ENCODE assay signal across 8 mouse cellular contexts in genomic region chr13:28950266-28950622, GRCm38 (mm10). TPM values are rescaled to one million over a fixed set of nuclear protein-coding genes. Genes with fewer than 3 reads are reported as not detected.
DNase-seq lines count a peak whose midpoint lies in the region; ATAC-seq and TF ChIP-seq lines count a peak whose summit lies in the region.

No protein-coding gene starts in this region.

- H3K4me3 ChIP-seq in lung, embryonic 15.5 days, result peak overlapping the region; percentile 89
- peak overlapping the region; percentile 84 for H3K4me3 ChIP-seq in forebrain, embryonic 10.5 days
- peak overlapping the region; percentile 100 for H3K4me3 ChIP-seq in limb, embryonic 11.5 days (ENCODE audit: low read depth, low read length)
- peak overlapping the region; percentile 84 for H3K4me3 ChIP-seq in olfactory bulb, adult 2 months (ENCODE audit: insufficient read depth, low read depth, low read length)

- 0% methylated on average over 9 of the region's 9 CpGs for WGBS in lung, embryonic 15.5 days
- 0% methylated on average over 9 of the region's 9 CpGs for WGBS in forebrain, embryonic 10.5 days
- WGBS in limb, embryonic 11.5 days, result under 1% methylated on average over 9 of the region's 9 CpGs
- under 1% methylated on average over 9 of the region's 9 CpGs for WGBS in olfactory bulb, adult 2 months

- ATAC-seq in lung, embryonic 15.5 days (ENCODE audit: borderline replicate concordance, extremely low read depth, low FRiP score, low TSS enrichment), result no peak
- ATAC-seq in limb, embryonic 11.5 days (ENCODE audit: insufficient number of reproducible peaks, low FRiP score, low TSS enrichment, low read depth), result no peak

- TF ChIP-seq CTCF in olfactory bulb, adult 2 months (IDR thresholded peaks at IDR 0.05; ENCODE audit: insufficient read depth, low read depth, low read length), result no peak

- H3K9ac ChIP-seq in lung, embryonic 15.5 days, result peak overlapping the region; percentile 98
- peak overlapping the region; percentile 100 for H3K9ac ChIP-seq in limb, embryonic 11.5 days (ENCODE audit: low read length)

- H3K9me3 ChIP-seq in lung, embryonic 15.5 days, result no peaks in the 10 kb centered on the region
- H3K9me3 ChIP-seq in forebrain, embryonic 10.5 days, result peaks cover 3% of the 10 kb centered on the region; the same call in 1 of the 2 replicates
- H3K9me3 ChIP-seq in limb, embryonic 11.5 days (ENCODE audit: control insufficient read depth, low read length), result no peaks in the 10 kb centered on the region; the same call in 1 of the 2 replicates

- peaks cover 27% of the 10 kb centered on the region for H3K4me1 ChIP-seq in lung, embryonic 15.5 days
- peaks cover 38% of the 10 kb centered on the region for H3K4me1 ChIP-seq in forebrain, embryonic 10.5 days
- H3K4me1 ChIP-seq in limb, embryonic 11.5 days (ENCODE audit: control insufficient read depth, insufficient read depth, low read length), result peaks cover 12% of the 10 kb centered on the region
- peaks cover 3% of the 10 kb centered on the region for H3K4me1 ChIP-seq in olfactory bulb, adult 2 months (ENCODE audit: control insufficient read depth, insufficient read depth, low read length)

- peak overlapping the region; percentile 99 for H3K27ac ChIP-seq in lung, embryonic 15.5 days
- H3K27ac ChIP-seq in forebrain, embryonic 10.5 days, result peak overlapping the region; percentile 99
- H3K27ac ChIP-seq in limb, embryonic 11.5 days (replicated peaks; ENCODE audit: low read depth, low read length), result peak overlapping the region; percentile 100
- peak overlapping the region; percentile 87 for H3K27ac ChIP-seq in olfactory bulb, adult 2 months (ENCODE audit: insufficient read depth, low read depth, low read length)

- H3K36me3 ChIP-seq in lung, embryonic 15.5 days, result no peaks in the 10 kb centered on the region
- H3K36me3 ChIP-seq in forebrain, embryonic 10.5 days (replicated peaks), result peaks cover 28% of the 10 kb centered on the region
- no peaks in the 10 kb centered on the region for H3K36me3 ChIP-seq in limb, embryonic 11.5 days (ENCODE audit: control insufficient read depth, insufficient read depth, low read length)

- H3K4me2 ChIP-seq in lung, embryonic 15.5 days, result peak overlapping the region; percentile 51
- peak overlapping the region; percentile 37; the same call in 1 of the 2 replicates for H3K4me2 ChIP-seq in limb, embryonic 11.5 days (ENCODE audit: low read depth, severe bottlenecking)

- TF ChIP-seq POLR2A in olfactory bulb, adult 2 months (IDR thresholded peaks at IDR 0.05; ENCODE audit: insufficient read depth, low read depth, low read length), result no peak

- no peaks in the 10 kb centered on the region for H3K27me3 ChIP-seq in lung, embryonic 15.5 days
- H3K27me3 ChIP-seq in forebrain, embryonic 10.5 days (ENCODE audit: poor library complexity, severe bottlenecking), result peaks cover 4% of the 10 kb centered on the region; the same call in 1 of the 2 replicates
- H3K27me3 ChIP-seq in limb, embryonic 11.5 days (ENCODE audit: control insufficient read depth, insufficient read depth, low read length), result no peaks in the 10 kb centered on the region

- DNase-seq in lung, postnatal 4 days, result no peak
- no peak for DNase-seq in forebrain, embryonic 10.5 days (ENCODE audit: extremely low spot score, low spot score)
- DNase-seq in limb, embryonic 11.5 days (ENCODE audit: low spot score), result no peak
- no peak for DNase-seq in adrenal gland, adult 8-10 months
- DNase-seq in layer of hippocampus, adult 8-10 months (ENCODE audit: low spot score in 2 of 2), result no peak
- DNase-seq in thymus, postnatal 36 days, result no peak

RNA-seq across cellular contexts. Expression of gene Sox4, which starts 3.3 kb away (rescaled TPM):
- polyA plus RNA-seq in lung, embryonic 15.5 days (2015; fragmentation: Nextera tagmentation; extraction: Ambion mirVana), result 60.7 and 61.2 TPM in 2 replicates
- polyA plus RNA-seq in forebrain, embryonic 10.5 days (2016; fragmentation: Nextera tagmentation; extraction: Ambion mirVana), result 50.5 and 52.0 TPM in 2 replicates
- 114 and 117 TPM in 2 replicates for polyA plus RNA-seq in limb, embryonic 11.5 days (2014; fragmentation: Nextera tagmentation; extraction: Ambion mirVana)
- 84.4 TPM in 1 of 2 replicates, not detected in the other for polyA plus RNA-seq in olfactory bulb, adult 2 months (2012; ENCODE audit: insufficient read depth, insufficient read length, low replicate concordance, missing spikeins)
- total RNA-seq in adrenal gland, adult 8-10 months (2022), result 10 to 100 TPM; 21.8 to 31.1 (median 26.7) TPM
- total RNA-seq in layer of hippocampus, adult 8-10 months (2022), result 10 to 100 TPM; 13.5 to 16.0 (median 14.4) TPM
